Mouse (Mus musculus): Measurements from ENCODE around the gene Cda. TPM values are rescaled to one million over a fixed set of nuclear protein-coding genes. Genes with fewer than 3 reads are reported as not detected.
A peak's percentile ranks its signal among the peaks of the same experiment; 100 is the strongest.

The Cda gene
- polyA plus RNA-seq, 1 experiment from 2014 or later, result 14.1 TPM

- H3K27me3 ChIP-seq (ENCODE audit: control insufficient read depth, insufficient read depth, low read length), result no peaks in the 10 kb centered on the region
- no peak for ATAC-seq (ENCODE audit: insufficient number of reproducible peaks, insufficient read depth, low FRiP score, low read depth)
- 84% methylated on average over 3 of the region's 3 CpGs for WGBS
- no peak overlapping the region for H3K4me3 ChIP-seq (ENCODE audit: control insufficient read depth in 1 of 2, insufficient read depth in 1 of 2, low read depth in 1 of 2, low read length in 2 of 2)
- H3K9ac ChIP-seq (ENCODE audit: low read length), result peak overlapping the region; percentile 59; the same call in 1 of the 2 replicates
- peak overlapping the region; percentile 94 to 96 for H3K27ac ChIP-seq (replicated peaks in 1 of 2; ENCODE audit: control insufficient read depth in 1 of 2, insufficient read depth in 1 of 2, low read depth in 2 of 2, low read length in 2 of 2)
- peaks cover 16 to 46% of the 10 kb centered on the region in 2 experiments for H3K4me1 ChIP-seq (ENCODE audit: control insufficient read depth in 2 of 2, insufficient read depth in 2 of 2, low read length in 2 of 2)
- peaks cover 10% of the 10 kb centered on the region for H3K36me3 ChIP-seq (ENCODE audit: control insufficient read depth, insufficient read depth, low read length)
- H3K4me2 ChIP-seq (ENCODE audit: low read length), result peak overlapping the region; percentile 44
- no peaks in the 10 kb centered on the region for H3K9me3 ChIP-seq (ENCODE audit: control insufficient read depth, low read length)
Observed at GRCm38 (mm10) chr4:138324451-138324850, 43.3 kb downstream of the Cda start.

DNA sequence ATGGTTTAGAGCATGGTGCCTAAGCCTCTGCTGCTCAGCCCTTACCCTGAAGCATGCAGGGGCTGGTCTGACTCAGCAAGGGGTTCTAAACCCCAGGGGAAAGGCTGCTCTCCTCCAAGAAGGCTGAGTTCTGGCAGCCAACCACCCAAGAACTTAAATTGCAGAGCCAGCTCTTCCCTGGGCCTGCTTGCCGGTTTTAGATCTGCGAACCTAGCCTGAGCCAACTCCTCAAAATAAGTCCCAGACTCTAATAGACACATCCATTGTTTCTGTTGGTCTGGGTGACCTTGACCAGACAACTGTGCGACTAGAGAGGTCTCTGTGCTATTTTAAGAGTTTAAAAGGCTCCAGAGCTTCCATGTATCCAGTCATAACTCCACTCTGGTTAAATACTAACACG, 44.0 kb downstream of the Cda start:
- H3K4me2 ChIP-seq (ENCODE audit: low read length), result peak overlapping the region; percentile 44
- 23% methylated on average over 4 of the region's 4 CpGs for WGBS
- peak overlapping the region; percentile 59 for H3K9ac ChIP-seq (ENCODE audit: low read length)

GRCm38 (mm10) chr4:138322692-138323091, 45.1 kb downstream of the Cda start:
- peaks cover 16 to 46% of the 10 kb centered on the region in 2 experiments for H3K4me1 ChIP-seq (ENCODE audit: control insufficient read depth in 2 of 2, insufficient read depth in 2 of 2, low read length in 2 of 2)
- 46% methylated on average over 4 of the region's 4 CpGs for WGBS
- H3K4me2 ChIP-seq (ENCODE audit: low read length), result no peak overlapping the region

More for the DNA sequence above, 44.0 kb downstream of the Cda start:
- H3K36me3 ChIP-seq (ENCODE audit: control insufficient read depth, insufficient read depth, low read length), result peaks cover 14% of the 10 kb centered on the region
- H3K9me3 ChIP-seq (ENCODE audit: control insufficient read depth, low read length), result no peaks in the 10 kb centered on the region
- no peak for ATAC-seq (ENCODE audit: insufficient number of reproducible peaks, insufficient read depth, low FRiP score, low read depth)
- H3K4me3 ChIP-seq (ENCODE audit: control insufficient read depth in 1 of 2, insufficient read depth in 1 of 2, low read depth in 1 of 2, low read length in 2 of 2), result no peak overlapping the region
- peak overlapping the region; percentile 94 to 96 for H3K27ac ChIP-seq (replicated peaks in 1 of 2; ENCODE audit: control insufficient read depth in 1 of 2, insufficient read depth in 1 of 2, low read depth in 2 of 2, low read length in 2 of 2)
- H3K4me1 ChIP-seq (ENCODE audit: control insufficient read depth in 2 of 2, insufficient read depth in 2 of 2, low read length in 2 of 2), result peaks cover 16 to 46% of the 10 kb centered on the region in 2 experiments
- no peaks in the 10 kb centered on the region for H3K27me3 ChIP-seq (ENCODE audit: control insufficient read depth, insufficient read depth, low read length)

DNA sequence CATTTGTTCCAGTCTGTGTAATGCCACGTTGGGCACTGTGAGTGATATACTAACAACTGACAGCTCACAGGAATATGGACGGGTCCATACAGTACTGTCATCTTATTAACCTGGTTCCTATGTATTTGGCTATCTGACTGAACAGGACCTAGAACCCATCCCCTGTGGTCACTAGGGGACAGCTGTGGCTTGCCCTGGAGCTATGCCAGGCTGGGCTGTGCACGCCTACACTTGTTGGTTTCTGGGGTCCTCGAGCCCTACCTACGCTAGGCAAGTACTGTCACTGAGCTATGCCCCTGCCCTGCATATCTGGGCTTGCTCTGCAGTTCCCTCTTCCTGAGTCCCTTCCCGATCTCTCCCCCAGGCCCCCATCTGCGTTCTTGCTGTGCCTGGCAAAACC, 46.3 kb downstream of the Cda start:
- no peak for ATAC-seq (ENCODE audit: insufficient number of reproducible peaks, insufficient read depth, low FRiP score, low read depth)
- H3K36me3 ChIP-seq (ENCODE audit: control insufficient read depth, insufficient read depth, low read length), result peaks cover 35% of the 10 kb centered on the region
- H3K4me2 ChIP-seq (ENCODE audit: low read length), result no peak overlapping the region
- no peaks in the 10 kb centered on the region for H3K9me3 ChIP-seq (ENCODE audit: control insufficient read depth, low read length)
- H3K27ac ChIP-seq (replicated peaks in 1 of 2; ENCODE audit: control insufficient read depth in 1 of 2, insufficient read depth in 1 of 2, low read depth in 2 of 2, low read length in 2 of 2), result no peak overlapping the region
- no peak overlapping the region for H3K9ac ChIP-seq (ENCODE audit: low read length)
- H3K4me3 ChIP-seq (ENCODE audit: control insufficient read depth in 1 of 2, insufficient read depth in 1 of 2, low read depth in 1 of 2, low read length in 2 of 2), result no peak overlapping the region
- no peaks in the 10 kb centered on the region for H3K27me3 ChIP-seq (ENCODE audit: control insufficient read depth, insufficient read depth, low read length)
- WGBS, result 64% methylated on average over 7 of the region's 7 CpGs
- H3K4me1 ChIP-seq (ENCODE audit: control insufficient read depth in 2 of 2, insufficient read depth in 2 of 2, low read length in 2 of 2), result peaks cover 16 to 43% of the 10 kb centered on the region in 2 experiments

More at GRCm38 (mm10) chr4:138322692-138323091, 45.1 kb downstream of the Cda start:
- H3K4me3 ChIP-seq (ENCODE audit: control insufficient read depth in 1 of 2, insufficient read depth in 1 of 2, low read depth in 1 of 2, low read length in 2 of 2), result no peak overlapping the region
- peak overlapping the region; percentile 94 to 96; a peak in 3 of 4 replicates for H3K27ac ChIP-seq (replicated peaks in 1 of 2; ENCODE audit: control insufficient read depth in 1 of 2, insufficient read depth in 1 of 2, low read depth in 2 of 2, low read length in 2 of 2)
- no peaks in the 10 kb centered on the region for H3K9me3 ChIP-seq (ENCODE audit: control insufficient read depth, low read length)
- H3K36me3 ChIP-seq (ENCODE audit: control insufficient read depth, insufficient read depth, low read length), result peaks cover 23% of the 10 kb centered on the region
- no peaks in the 10 kb centered on the region for H3K27me3 ChIP-seq (ENCODE audit: control insufficient read depth, insufficient read depth, low read length)
- H3K9ac ChIP-seq (ENCODE audit: low read length), result no peak overlapping the region
- no peak for ATAC-seq (ENCODE audit: insufficient number of reproducible peaks, insufficient read depth, low FRiP score, low read depth)

DNA sequence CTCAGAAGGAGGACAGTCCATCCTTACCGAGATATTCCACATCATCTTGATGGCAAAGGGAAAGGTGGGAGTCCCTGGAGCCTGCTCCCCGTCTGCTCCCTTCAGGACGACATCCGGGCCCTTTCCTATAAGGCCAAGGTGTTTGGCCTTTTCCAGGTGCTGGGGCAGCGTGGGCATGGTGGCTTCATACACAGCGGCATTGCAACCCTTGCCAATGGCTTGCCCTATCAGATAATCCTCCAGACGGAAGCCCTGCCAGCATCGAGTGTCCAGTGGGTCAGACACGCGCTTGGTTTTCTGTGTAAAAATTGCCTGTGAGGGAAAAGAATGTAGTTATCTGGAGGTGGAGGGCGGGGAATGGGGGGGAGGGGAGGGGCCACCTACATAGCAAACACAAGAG, 47.1 kb downstream of the Cda start:
- Histone ChIP-seq H3K36me3 (ENCODE audit: control insufficient read depth, insufficient read depth, low read length) (peaks cover 43% of the 10 kb centered on the region), H3K27me3 (ENCODE audit: control insufficient read depth, insufficient read depth, low read length) (no peaks in the 10 kb centered on the region), H3K9me3 (ENCODE audit: control insufficient read depth, low read length) (no peaks in the 10 kb centered on the region), H3K9ac (ENCODE audit: low read length) (no peak overlapping the region), H3K4me1 (ENCODE audit: control insufficient read depth in 2 of 2, insufficient read depth in 2 of 2, low read length in 2 of 2) (peaks cover 16 to 39% of the 10 kb centered on the region in 2 experiments), H3K4me3 (ENCODE audit: control insufficient read depth in 1 of 2, insufficient read depth in 1 of 2, low read depth in 1 of 2, low read length in 2 of 2) (no peak overlapping the region), H3K4me2 (ENCODE audit: low read length) (no peak overlapping the region), H3K27ac (replicated peaks in 1 of 2; ENCODE audit: control insufficient read depth in 1 of 2, insufficient read depth in 1 of 2, low read depth in 2 of 2, low read length in 2 of 2) (no peak overlapping the region)
- WGBS, result 56% methylated on average over 11 of the region's 11 CpGs
- no peak for ATAC-seq (ENCODE audit: insufficient number of reproducible peaks, insufficient read depth, low FRiP score, low read depth)

GRCm38 (mm10) chr4:138319508-138319907, 48.3 kb downstream of the Cda start:
- 34% methylated on average over 10 of the region's 10 CpGs for WGBS
- Histone ChIP-seq H3K4me3 (ENCODE audit: control insufficient read depth in 1 of 2, insufficient read depth in 1 of 2, low read depth in 1 of 2, low read length in 2 of 2) (no peak overlapping the region), H3K4me1 (ENCODE audit: control insufficient read depth in 2 of 2, insufficient read depth in 2 of 2, low read length in 2 of 2) (peaks cover 16 to 32% of the 10 kb centered on the region in 2 experiments), H3K27ac (replicated peaks in 1 of 2; ENCODE audit: control insufficient read depth in 1 of 2, insufficient read depth in 1 of 2, low read depth in 2 of 2, low read length in 2 of 2) (no peak overlapping the region), H3K27me3 (ENCODE audit: control insufficient read depth, insufficient read depth, low read length) (no peaks in the 10 kb centered on the region), H3K36me3 (ENCODE audit: control insufficient read depth, insufficient read depth, low read length) (peaks cover 55% of the 10 kb centered on the region), H3K9ac (ENCODE audit: low read length) (no peak overlapping the region), H3K9me3 (ENCODE audit: control insufficient read depth, low read length) (no peaks in the 10 kb centered on the region), H3K4me2 (ENCODE audit: low read length) (no peak overlapping the region)
- ATAC-seq (ENCODE audit: insufficient number of reproducible peaks, insufficient read depth, low FRiP score, low read depth), result no peak

DNA sequence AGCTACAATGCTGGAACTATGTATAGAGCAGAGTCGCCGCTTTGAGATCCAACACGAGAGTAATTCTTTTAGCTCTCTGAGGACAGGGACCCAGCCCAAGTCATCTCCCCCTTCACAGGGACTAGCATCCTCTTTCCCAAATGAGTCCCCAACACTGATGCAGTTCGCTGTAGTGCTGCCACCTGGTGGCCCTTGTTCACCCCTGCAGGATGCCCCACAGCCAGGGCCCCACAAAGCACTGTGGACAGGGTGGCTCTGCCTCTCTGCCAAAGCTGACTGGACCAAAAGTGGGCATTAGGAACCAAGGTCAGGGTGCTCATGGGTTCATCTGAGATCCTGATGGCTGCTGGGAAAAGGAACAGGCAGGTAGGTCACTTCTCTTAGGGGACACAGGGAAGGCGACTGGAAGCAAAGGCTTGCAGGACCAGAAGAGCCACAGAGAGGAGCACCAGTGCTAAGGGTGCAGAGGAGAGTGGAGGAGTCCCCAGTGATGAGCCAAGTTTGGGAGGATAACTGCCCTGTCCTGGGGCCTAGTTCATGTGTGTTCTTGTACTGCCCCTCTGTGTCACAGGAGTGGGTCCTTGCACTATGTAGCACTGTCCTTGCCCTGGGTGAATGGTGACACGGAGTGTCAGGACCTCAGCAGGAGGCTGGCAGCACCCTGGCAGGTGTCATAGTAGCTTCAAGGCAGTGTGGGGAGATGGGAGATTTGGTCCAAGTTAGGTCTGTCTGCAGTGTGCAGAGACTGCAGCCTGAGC, 49.1 kb downstream of the Cda start:
- H3K9ac ChIP-seq (ENCODE audit: low read length), result no peak overlapping the region
- H3K27ac ChIP-seq (replicated peaks in 1 of 2; ENCODE audit: control insufficient read depth in 1 of 2, insufficient read depth in 1 of 2, low read depth in 2 of 2, low read length in 2 of 2), result no peak overlapping the region
- H3K27me3 ChIP-seq (ENCODE audit: control insufficient read depth, insufficient read depth, low read length), result no peaks in the 10 kb centered on the region
- no peak overlapping the region for H3K4me2 ChIP-seq (ENCODE audit: low read length)
- WGBS, result 43% methylated on average over 6 of the region's 6 CpGs
- H3K9me3 ChIP-seq (ENCODE audit: control insufficient read depth, low read length), result no peaks in the 10 kb centered on the region
- H3K4me3 ChIP-seq (ENCODE audit: control insufficient read depth in 1 of 2, insufficient read depth in 1 of 2, low read depth in 1 of 2, low read length in 2 of 2), result no peak overlapping the region
- peak; percentile 14; the same call in 1 of the 2 replicates for ATAC-seq (ENCODE audit: insufficient number of reproducible peaks, insufficient read depth, low FRiP score, low read depth)
- peaks cover 63% of the 10 kb centered on the region for H3K36me3 ChIP-seq (ENCODE audit: control insufficient read depth, insufficient read depth, low read length)
- H3K4me1 ChIP-seq (ENCODE audit: control insufficient read depth in 2 of 2, insufficient read depth in 2 of 2, low read length in 2 of 2), result peaks cover 9 to 23% of the 10 kb centered on the region in 2 experiments
